Mouse (Mus musculus): ENCODE measurements around the gene Ints1. TPM values are rescaled to one million over a fixed set of nuclear protein-coding genes. Genes with fewer than 3 reads are reported as not detected.

Gene Ints1
- total RNA-seq, 2 experiments from 2014 or later = 36.1 to 36.4 TPM

GRCm38 (mm10) chr5:139803601-139804102 is 28.2 kb upstream of the Ints1 start:
- peak; percentile 47 for DNase-seq
- intact Hi-C loops (cut with DNase I; ENCODE audit: low total_unique reads) = no loop called here

- DNase-seq = no peak
- intact Hi-C loops (cut with DNase I; ENCODE audit: low total_unique reads) = no loop called here
Observed at GRCm38 (mm10) chr5:139803165-139803564, 27.7 kb upstream of the Ints1 start.

GRCm38 (mm10) chr5:139801880-139802279 is 26.4 kb upstream of the Ints1 start:
- intact Hi-C loops (cut with DNase I; ENCODE audit: low total_unique reads) = no loop called here
- DNase-seq = no peak

- no peak for DNase-seq
- intact Hi-C loops (cut with DNase I; ENCODE audit: low total_unique reads) = no loop called here
Observed at GRCm38 (mm10) chr5:139801231-139801630, 25.8 kb upstream of the Ints1 start.

GRCm38 (mm10) chr5:139799801-139800590 is 24.5 kb upstream of the Ints1 start:
- intact Hi-C loops (cut with DNase I; ENCODE audit: low total_unique reads) = no loop called here
- no peak for DNase-seq

- intact Hi-C loops (cut with DNase I; ENCODE audit: low total_unique reads) = no loop called here
- DNase-seq = no peak
Observed at GRCm38 (mm10) chr5:139799041-139799440, 23.6 kb upstream of the Ints1 start.

GRCm38 (mm10) chr5:139798168-139798900 is 22.9 kb upstream of the Ints1 start:
- no peak for DNase-seq
- intact Hi-C loops (cut with DNase I; ENCODE audit: low total_unique reads) = no loop called here

GRCm38 (mm10) chr5:139797473-139798167 is 22.1 kb upstream of the Ints1 start:
- DNase-seq = peak; percentile 79
- intact Hi-C loops (cut with DNase I; ENCODE audit: low total_unique reads) = no loop called here

GRCm38 (mm10) chr5:139796900-139797299 is 21.4 kb upstream of the Ints1 start:
- intact Hi-C loops (cut with DNase I; ENCODE audit: low total_unique reads) = no loop called here
- peak; percentile 90 for DNase-seq

- no peak for DNase-seq
- intact Hi-C loops (cut with DNase I; ENCODE audit: low total_unique reads) = no loop called here
Observed at GRCm38 (mm10) chr5:139796001-139796620, 20.6 kb upstream of the Ints1 start.

GRCm38 (mm10) chr5:139794938-139795337 is 19.5 kb upstream of the Ints1 start:
- intact Hi-C loops (cut with DNase I; ENCODE audit: low total_unique reads) = no loop called here
- no peak for DNase-seq

- no peak for DNase-seq
- intact Hi-C loops (cut with DNase I; ENCODE audit: low total_unique reads) = no loop called here
Observed at GRCm38 (mm10) chr5:139794137-139794536, 18.7 kb upstream of the Ints1 start.

- DNase-seq = peak; percentile 40
- intact Hi-C loops (cut with DNase I; ENCODE audit: low total_unique reads) = no loop called here
Observed at GRCm38 (mm10) chr5:139793338-139794089, 18.0 kb upstream of the Ints1 start.

GRCm38 (mm10) chr5:139792966-139793337 is 17.5 kb upstream of the Ints1 start:
- no peak for DNase-seq

GRCm38 (mm10) chr5:139792159-139792775 is 16.8 kb upstream of the Ints1 start:
- intact Hi-C loops (cut with DNase I; ENCODE audit: low total_unique reads) = no loop called here
- no peak for DNase-seq

More at GRCm38 (mm10) chr5:139792966-139793337, 17.5 kb upstream of the Ints1 start:
- intact Hi-C loops (cut with DNase I; ENCODE audit: low total_unique reads) = no loop called here

- intact Hi-C loops (cut with DNase I; ENCODE audit: low total_unique reads) = no loop called here
- DNase-seq = peak; percentile 97
Observed at GRCm38 (mm10) chr5:139791227-139792158, 16.0 kb upstream of the Ints1 start, which contains the start of gene Mafk. Mafk (plus strand) TSS chr5:139791513.

- intact Hi-C loops (cut with DNase I; ENCODE audit: low total_unique reads) = no loop called here
Observed at GRCm38 (mm10) chr5:139789466-139789865, 14.0 kb upstream of the Ints1 start.

More at GRCm38 (mm10) chr5:139789466-139789865, 14.0 kb upstream of the Ints1 start:
- DNase-seq = no peak

Measured in gastrocnemius, postnatal 14 days (tissue).